Mouse (Mus musculus) liver, embryonic 16.5 days (tissue): ENCODE measurements around the gene Gmeb1. TPM values are rescaled to one million over a fixed set of nuclear protein-coding genes. Genes with fewer than 3 reads are reported as not detected.
"Not testable (repeated sequence)": the region's sequence is repeated elsewhere in the genome, so short reads cannot be mapped to it uniquely, and the experiment has no call there.

Experiments used
- ATAC-seq: fragments of 200-750 bp; cut with Nextera tagmentation; 2 replicates; pipeline ENCODE4 v1.8.0; 2017; ENCODE audit warnings: low read depth, mild to moderate bottlenecking, moderate number of reproducible peaks, moderate library complexity
- H3K27ac ChIP-seq: fragments of 300-500 bp; sonication (generic); 2 replicates; pipeline ENCODE4 v1.5.1; 2014; ENCODE audit warnings: mild to moderate bottlenecking, low read length
- H3K27me3 ChIP-seq: fragments of 300-500 bp; sonication (generic); 2 replicates; pipeline ENCODE4 v1.6.1; 2014; ENCODE audit warnings: low read depth, low read length, mixed read lengths; ENCODE audit not compliant: control insufficient read depth, insufficient read depth
- H3K36me3 ChIP-seq: fragments of 300-500 bp; sonication (generic); 2 replicates; pipeline ENCODE4 v1.6.1; 2014; ENCODE audit warnings: mild to moderate bottlenecking; ENCODE audit not compliant: control insufficient read depth, insufficient read depth
- H3K4me1 ChIP-seq: fragments of 300-500 bp; sonication (generic); 2 replicates; pipeline ENCODE4 v1.6.1; 2014; ENCODE audit warnings: low read depth, low read length, mixed read lengths; ENCODE audit not compliant: control insufficient read depth
- H3K4me2 ChIP-seq: fragments of 300-500 bp; sonication (generic); 2 replicates; pipeline ENCODE4 v1.6.1; 2014; ENCODE audit warnings: low read depth, low read length, mixed read lengths
- H3K4me3 ChIP-seq: fragments of 300-500 bp; sonication (generic); 2 replicates; pipeline ENCODE4 v1.5.1; 2014; ENCODE audit warnings: low read depth, mild to moderate bottlenecking, low read length
- H3K9ac ChIP-seq: fragments of 300-500 bp; sonication (generic); 2 replicates; pipeline ENCODE4 v1.6.1; 2014; ENCODE audit warnings: low read depth, low read length
- H3K9me3 ChIP-seq: fragments of 300-500 bp; sonication (generic); replicated peaks from 2 replicates; pipeline ENCODE4 v1.6.1; 2016; ENCODE audit warnings: low read length; ENCODE audit not compliant: control insufficient read depth
- WGBS: fragments of 180-500 bp; shearing (Covaris S2); extraction: QIAGEN DNeasy Blood & Tissue Kit; methylation state at CpG from one replicate; pipeline ENCODE4 v1.1.7; 2014; ENCODE audit not compliant: insufficient replicate concordance; 5-methylcytosine and 5-hydroxymethylcytosine counted together
- polyA plus RNA-seq: library from polyadenylated mRNA; unstranded; fragments of >200 nt; fragmentation: Nextera tagmentation; extraction: Ambion mirVana; gene quantifications from 2 replicates; pipeline ENCODE4 v1.2.1, GENCODE M21; 2015

Gmeb1 gene
- polyA plus RNA-seq: 12.2 and 12.7 TPM in 2 replicates

- Histone ChIP-seq H3K27me3 (no peaks in the 10 kb centered on the region), H3K9me3 (no peaks in the 10 kb centered on the region), H3K36me3 (no peaks in the 10 kb centered on the region), H3K4me3 (peak within 1 kb of the TSS; percentile 87), H3K4me2 (peak within 1 kb of the TSS; percentile 81), H3K4me1 (peaks cover 25% of the 10 kb centered on the region), H3K9ac (peak within 1 kb of the TSS; percentile 92), H3K27ac (peak within 1 kb of the TSS; percentile 91)
- 8% methylated on average over 44 of the region's 49 CpGs for WGBS
- peak; percentile 87 for ATAC-seq
These were observed at the start of gene Gmeb1 for GRCm38 (mm10) chr4:132261514-132262357. TSS of gene Gmeb1 (minus strand) at chr4:132261602.

- H3K9me3 ChIP-seq: no peaks in the 10 kb centered on the region
- peak overlapping the region; percentile 81 for H3K27ac ChIP-seq
- peaks cover 12% of the 10 kb centered on the region for H3K36me3 ChIP-seq
- 14% methylated on average over 10 of the region's 10 CpGs for WGBS
- peak overlapping the region; percentile 78 for H3K9ac ChIP-seq
- peak overlapping the region; percentile 76 for H3K4me3 ChIP-seq
- H3K27me3 ChIP-seq: no peaks in the 10 kb centered on the region
- ATAC-seq: no peak; the same call in 1 of the 2 replicates
- peaks cover 21% of the 10 kb centered on the region for H3K4me1 ChIP-seq
- H3K4me2 ChIP-seq: peak overlapping the region; percentile 81
These were observed 48.6 kb upstream of the Gmeb1 start for GRCm38 (mm10) chr4:132309849-132310472.

GRCm38 (mm10) chr4:132309140-132309848 lies 47.9 kb upstream of the Gmeb1 start:
- H3K9ac ChIP-seq: peak overlapping the region; percentile 78
- no peaks in the 10 kb centered on the region for H3K27me3 ChIP-seq
- H3K4me1 ChIP-seq: peaks cover 21% of the 10 kb centered on the region
- peak; percentile 31; the same call in 1 of the 2 replicates for ATAC-seq
- H3K9me3 ChIP-seq: no peaks in the 10 kb centered on the region
- peak overlapping the region; percentile 81 for H3K4me2 ChIP-seq
- peak overlapping the region; percentile 76 for H3K4me3 ChIP-seq
- under 1% methylated on average over 15 of the region's 15 CpGs for WGBS
- peaks cover 12% of the 10 kb centered on the region for H3K36me3 ChIP-seq
- peak overlapping the region; percentile 81 for H3K27ac ChIP-seq

- Histone ChIP-seq H3K9me3 (no peaks in the 10 kb centered on the region), H3K36me3 (peaks cover 12% of the 10 kb centered on the region), H3K4me2 (peak overlapping the region; percentile 81), H3K27ac (peak overlapping the region; percentile 81), H3K4me3 (peak overlapping the region; percentile 76), H3K27me3 (no peaks in the 10 kb centered on the region), H3K9ac (peak overlapping the region; percentile 78), H3K4me1 (peaks cover 21% of the 10 kb centered on the region)
- WGBS: under 1% methylated on average over 41 of the region's 41 CpGs
- peak; percentile 93 for ATAC-seq
These were observed 47.2 kb upstream of the Gmeb1 start for GRCm38 (mm10) chr4:132308437-132309139.

- no peak overlapping the region for H3K4me3 ChIP-seq
- no peak overlapping the region for H3K9ac ChIP-seq
- no peaks in the 10 kb centered on the region for H3K9me3 ChIP-seq
- no peak for ATAC-seq
- peaks cover 10% of the 10 kb centered on the region for H3K36me3 ChIP-seq
- no peaks in the 10 kb centered on the region for H3K27me3 ChIP-seq
- no peak overlapping the region for H3K27ac ChIP-seq
- H3K4me2 ChIP-seq: no peak overlapping the region
- H3K4me1 ChIP-seq: peaks cover 34% of the 10 kb centered on the region
- 50% methylated on average over 6 of the region's 6 CpGs for WGBS
These were observed 44.6 kb upstream of the Gmeb1 start for GRCm38 (mm10) chr4:132306004-132306403.

- no peak for ATAC-seq
- Histone ChIP-seq H3K9me3 (no peaks in the 10 kb centered on the region), H3K27ac (no peak overlapping the region), H3K4me2 (no peak overlapping the region), H3K36me3 (peaks cover 3% of the 10 kb centered on the region; the same call in 1 of the 2 replicates), H3K27me3 (no peaks in the 10 kb centered on the region), H3K4me1 (peaks cover 32% of the 10 kb centered on the region), H3K4me3 (no peak overlapping the region), H3K9ac (no peak overlapping the region)
- WGBS: 23% methylated on average over 8 of the region's 8 CpGs
These were observed 43.9 kb upstream of the Gmeb1 start for GRCm38 (mm10) chr4:132305276-132305675.

- H3K4me1 ChIP-seq: peaks cover 22% of the 10 kb centered on the region
- H3K9me3 ChIP-seq, H3K27ac ChIP-seq, ATAC-seq, H3K27me3 ChIP-seq, H3K36me3 ChIP-seq: not testable (repeated sequence)
- peak overlapping the region; percentile 76 for H3K4me2 ChIP-seq
- WGBS: 47% methylated on average over 6 of the region's 6 CpGs
- H3K9ac ChIP-seq: peak overlapping the region; percentile 65; the same call in 1 of the 2 replicates
- peak overlapping the region; percentile 65 for H3K4me3 ChIP-seq
These were observed 42.1 kb upstream of the Gmeb1 start for GRCm38 (mm10) chr4:132303484-132303883.

- no peaks in the 10 kb centered on the region for H3K9me3 ChIP-seq
- peak; percentile 68 for ATAC-seq
- peak within 1 kb of the TSS; percentile 65 for H3K4me3 ChIP-seq
- peaks cover 22% of the 10 kb centered on the region for H3K4me1 ChIP-seq
- whole genome bisulfite sequencing: under 1% methylated on average over 31 of the region's 31 CpGs
- H3K27ac ChIP-seq: no peak within 1 kb of the TSS
- peak within 1 kb of the TSS; percentile 65 for H3K9ac ChIP-seq
- H3K27me3 ChIP-seq: no peaks in the 10 kb centered on the region
- H3K4me2 ChIP-seq: peak within 1 kb of the TSS; percentile 76
- H3K36me3 ChIP-seq: no peaks in the 10 kb centered on the region
These were observed 41.6 kb upstream of the Gmeb1 start, which contains the start of gene Rab42 for GRCm38 (mm10) chr4:132302939-132303479. TSS of gene Rab42 (minus strand) at chr4:132303385.
